Mouse (Mus musculus): Measurements from ENCODE around the gene Cacna1c. TPM values are rescaled to one million over a fixed set of nuclear protein-coding genes. Genes with fewer than 3 reads are reported as not detected.
A peak's percentile ranks its signal among the peaks of the same experiment; 100 is the strongest.

Cacna1c gene
- polyA plus RNA-seq, 1 experiment from 2014 or later: 8.7 TPM

DNA sequence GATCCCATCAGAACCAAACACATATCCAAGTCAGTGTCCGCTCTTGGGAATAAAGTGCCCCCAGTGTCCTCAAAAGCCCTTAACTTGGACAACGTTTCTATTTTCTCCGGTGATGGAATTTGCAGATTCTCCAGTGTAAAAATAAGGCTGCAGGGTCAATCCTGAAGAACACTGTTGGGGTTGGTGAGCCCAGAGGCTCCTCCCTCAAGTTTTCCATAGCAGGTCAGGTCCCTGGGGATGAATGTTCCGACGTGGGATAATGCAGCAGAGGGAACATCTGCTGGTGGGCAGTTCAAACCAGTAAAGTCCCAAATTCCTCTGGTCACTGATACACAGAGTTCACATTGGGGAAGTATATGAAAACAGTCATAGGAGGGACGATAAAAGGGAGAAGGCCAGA is 203.8 kb downstream of the Cacna1c start:
- no peak overlapping the region for H3K27ac ChIP-seq (replicated peaks; ENCODE audit: low read depth, low read length)
- WGBS: 86% methylated on average over 6 of the region's 6 CpGs
- ATAC-seq (ENCODE audit: insufficient number of reproducible peaks, low FRiP score, low TSS enrichment, low read depth) (no peak), DNase-seq (ENCODE audit: low spot score) (no peak)
- no peak overlapping the region for H3K4me3 ChIP-seq (ENCODE audit: low read depth, low read length)
- peaks cover 14% of the 10 kb centered on the region for H3K4me1 ChIP-seq (ENCODE audit: control insufficient read depth, insufficient read depth, low read length)
- H3K9ac ChIP-seq (ENCODE audit: low read length): no peak overlapping the region
- no peak overlapping the region for H3K4me2 ChIP-seq (ENCODE audit: low read depth, severe bottlenecking)
- no peaks in the 10 kb centered on the region for H3K9me3 ChIP-seq (ENCODE audit: control insufficient read depth, low read length)
- H3K36me3 ChIP-seq (ENCODE audit: control insufficient read depth, insufficient read depth, low read length): no peaks in the 10 kb centered on the region
- H3K27me3 ChIP-seq (ENCODE audit: control insufficient read depth, insufficient read depth, low read length): no peaks in the 10 kb centered on the region

DNA sequence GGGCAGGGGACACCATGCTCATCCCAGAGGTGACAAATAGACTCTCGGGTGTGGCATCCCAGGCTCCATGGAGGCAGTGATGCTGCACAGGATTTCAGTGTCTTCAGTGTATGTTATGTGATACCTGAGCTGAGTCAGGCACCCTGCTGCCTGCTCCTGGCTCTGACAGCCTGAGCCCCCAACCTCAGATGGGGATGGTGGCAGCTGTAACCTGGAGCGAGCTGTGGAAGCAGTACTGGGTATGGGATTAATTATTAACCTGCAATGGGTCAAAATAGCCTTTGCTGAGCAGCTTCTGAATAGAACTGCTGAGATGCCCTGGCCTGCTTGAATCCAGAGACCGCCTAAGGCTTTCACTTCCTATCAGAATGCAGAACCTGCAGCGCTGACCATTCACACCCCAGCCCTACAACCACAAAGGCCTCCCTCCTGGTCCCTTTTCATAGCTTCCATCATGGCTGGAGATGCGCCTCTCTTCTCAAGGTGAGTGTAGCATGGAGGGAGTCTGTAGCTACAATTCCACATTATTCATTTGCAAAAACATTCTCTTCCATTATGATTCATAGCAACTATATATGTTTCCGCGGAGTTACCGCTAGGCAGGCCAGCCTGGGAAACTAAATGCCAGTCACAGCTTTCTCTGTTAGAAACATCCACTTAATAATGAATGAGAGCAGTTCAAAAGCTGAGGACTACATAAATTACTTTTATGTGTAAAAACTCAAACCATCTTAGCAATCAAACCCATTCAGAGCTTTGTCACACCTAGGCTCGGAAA is 206.0 kb downstream of the Cacna1c start:
- 50% methylated on average over 9 of the region's 9 CpGs for WGBS
- no peak overlapping the region for H3K4me2 ChIP-seq (ENCODE audit: low read depth, severe bottlenecking)
- no peaks in the 10 kb centered on the region for H3K9me3 ChIP-seq (ENCODE audit: control insufficient read depth, low read length)
- ATAC-seq (ENCODE audit: insufficient number of reproducible peaks, low FRiP score, low TSS enrichment, low read depth) (peak; percentile 72; the same call in 1 of the 2 replicates), DNase-seq (ENCODE audit: low spot score) (peak; percentile 50)
- no peaks in the 10 kb centered on the region for H3K36me3 ChIP-seq (ENCODE audit: control insufficient read depth, insufficient read depth, low read length)
- 0 out of 2 replicates have a peak overlapping the region, but pooled peaks have one; percentile 1 for H3K27ac ChIP-seq (replicated peaks; ENCODE audit: low read depth, low read length)
- H3K27me3 ChIP-seq (ENCODE audit: control insufficient read depth, insufficient read depth, low read length): no peaks in the 10 kb centered on the region
- H3K4me3 ChIP-seq (ENCODE audit: low read depth, low read length): no peak overlapping the region
- peaks cover 14% of the 10 kb centered on the region for H3K4me1 ChIP-seq (ENCODE audit: control insufficient read depth, insufficient read depth, low read length)
- no peak overlapping the region for H3K9ac ChIP-seq (ENCODE audit: low read length)

DNA sequence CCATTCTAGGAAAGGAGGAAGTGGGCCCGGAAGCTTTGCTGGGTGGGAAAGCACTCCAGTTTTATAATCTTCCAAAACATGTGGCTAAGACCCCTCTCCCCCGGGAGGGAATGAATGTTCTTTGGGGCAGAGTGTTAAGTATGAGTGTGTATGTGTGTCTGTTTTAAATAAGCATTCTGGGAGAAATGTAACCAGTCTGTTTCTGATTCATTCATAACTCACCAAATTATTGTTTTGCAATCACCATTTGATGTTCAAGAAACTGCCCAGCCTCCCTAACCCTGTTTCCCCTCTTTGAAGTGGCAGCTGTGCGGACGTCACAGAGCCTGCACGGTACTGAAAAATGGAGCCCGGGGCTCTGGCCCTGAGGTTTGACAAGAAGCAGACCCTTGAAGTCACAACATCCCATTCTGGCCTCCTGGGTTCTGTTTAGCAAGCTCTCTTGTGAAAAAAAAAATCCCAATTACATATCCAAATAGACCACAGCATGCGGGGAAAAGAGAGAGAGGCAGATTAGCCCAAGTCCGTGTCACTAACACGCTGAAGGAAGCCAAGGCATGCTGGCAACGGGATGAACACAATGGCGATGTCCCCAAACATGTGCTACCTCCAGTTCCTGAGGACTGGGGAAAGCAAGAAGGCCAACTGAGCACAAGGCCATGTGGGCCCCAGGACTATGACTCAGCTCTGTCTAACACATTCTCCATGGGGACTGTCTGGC is 211.9 kb downstream of the Cacna1c start:
- Histone ChIP-seq H3K27me3 (ENCODE audit: control insufficient read depth, insufficient read depth, low read length) (no peaks in the 10 kb centered on the region), H3K36me3 (ENCODE audit: control insufficient read depth, insufficient read depth, low read length) (no peaks in the 10 kb centered on the region), H3K4me1 (ENCODE audit: control insufficient read depth, insufficient read depth, low read length) (peaks cover 43% of the 10 kb centered on the region), H3K27ac (replicated peaks; ENCODE audit: low read depth, low read length) (peak overlapping the region; percentile 77), H3K9ac (ENCODE audit: low read length) (no peak overlapping the region), H3K4me2 (ENCODE audit: low read depth, severe bottlenecking) (no peak overlapping the region), H3K4me3 (ENCODE audit: low read depth, low read length) (no peak overlapping the region), H3K9me3 (ENCODE audit: control insufficient read depth, low read length) (no peaks in the 10 kb centered on the region)
- WGBS: 22% methylated on average over 11 of the region's 11 CpGs
- peak; percentile 72 for ATAC-seq (ENCODE audit: insufficient number of reproducible peaks, low FRiP score, low TSS enrichment, low read depth)
- peak; percentile 83 for DNase-seq (ENCODE audit: low spot score)

DNA sequence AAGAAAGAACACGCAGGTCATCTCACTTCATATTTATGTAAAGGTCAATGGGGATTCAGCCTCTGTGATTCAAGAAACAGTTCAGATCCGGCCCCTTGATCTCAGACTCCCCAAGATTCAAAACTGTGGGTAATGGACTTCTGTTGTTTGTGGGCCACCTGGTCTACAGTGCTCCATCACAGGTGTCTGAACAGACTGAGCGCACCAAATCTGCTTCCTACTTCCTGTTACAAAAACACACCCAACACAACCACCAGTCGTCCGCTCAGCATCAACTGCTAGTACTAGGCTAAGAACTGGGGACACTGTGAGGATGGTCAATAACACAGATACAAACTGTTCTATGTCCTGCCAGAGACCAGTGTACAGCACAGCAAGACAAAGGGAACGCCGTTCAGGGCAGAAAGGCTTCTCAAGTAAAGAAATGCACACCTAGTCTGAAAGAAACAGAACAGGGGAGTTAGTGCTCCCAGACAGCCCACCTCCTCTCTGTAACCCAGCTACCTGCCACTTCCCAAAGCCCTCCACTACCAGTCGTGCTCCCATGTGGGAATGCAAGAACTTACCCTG is 212.7 kb downstream of the Cacna1c start:
- H3K9ac ChIP-seq (ENCODE audit: low read length): 0 out of 2 replicates have a peak overlapping the region, but pooled peaks have one; percentile 17
- DNase-seq (ENCODE audit: low spot score) (no peak), ATAC-seq (ENCODE audit: insufficient number of reproducible peaks, low FRiP score, low TSS enrichment, low read depth) (peak; percentile 71; the same call in 1 of the 2 replicates)
- no peaks in the 10 kb centered on the region for H3K27me3 ChIP-seq (ENCODE audit: control insufficient read depth, insufficient read depth, low read length)
- H3K4me3 ChIP-seq (ENCODE audit: low read depth, low read length): no peak overlapping the region
- H3K9me3 ChIP-seq (ENCODE audit: control insufficient read depth, low read length): no peaks in the 10 kb centered on the region
- no peaks in the 10 kb centered on the region for H3K36me3 ChIP-seq (ENCODE audit: control insufficient read depth, insufficient read depth, low read length)
- peak overlapping the region; percentile 77 for H3K27ac ChIP-seq (replicated peaks; ENCODE audit: low read depth, low read length)
- peaks cover 42% of the 10 kb centered on the region for H3K4me1 ChIP-seq (ENCODE audit: control insufficient read depth, insufficient read depth, low read length)
- H3K4me2 ChIP-seq (ENCODE audit: low read depth, severe bottlenecking): peak overlapping the region; percentile 10; the same call in 1 of the 2 replicates
- 73% methylated on average over 8 of the region's 8 CpGs for WGBS

DNA sequence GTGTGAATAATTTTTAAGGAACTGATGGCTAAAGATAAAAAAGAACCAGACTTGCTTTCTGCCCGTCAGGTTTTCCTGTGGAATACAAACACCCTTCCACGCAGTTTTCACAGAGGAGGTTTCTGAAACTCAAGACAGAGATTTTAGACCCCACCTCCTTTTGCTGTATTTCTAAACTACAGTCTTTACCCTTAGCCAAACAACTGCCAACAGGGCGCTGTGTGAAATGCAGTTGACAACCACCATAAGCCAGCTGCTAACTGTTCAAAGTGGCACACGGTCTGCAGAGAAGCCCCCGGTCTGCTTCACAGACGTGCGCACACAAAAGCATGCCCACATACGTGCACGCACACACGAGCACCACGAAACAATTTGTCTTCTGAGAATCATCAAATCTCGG is 216.0 kb downstream of the Cacna1c start:
- Histone ChIP-seq H3K9ac (ENCODE audit: low read length) (no peak overlapping the region), H3K4me2 (ENCODE audit: low read depth, severe bottlenecking) (peak overlapping the region; percentile 1; the same call in 1 of the 2 replicates), H3K4me1 (ENCODE audit: control insufficient read depth, insufficient read depth, low read length) (peaks cover 43% of the 10 kb centered on the region), H3K27ac (replicated peaks; ENCODE audit: low read depth, low read length) (peak overlapping the region; percentile 71; the same call in 1 of the 2 replicates), H3K9me3 (ENCODE audit: control insufficient read depth, low read length) (no peaks in the 10 kb centered on the region), H3K27me3 (ENCODE audit: control insufficient read depth, insufficient read depth, low read length) (no peaks in the 10 kb centered on the region), H3K36me3 (ENCODE audit: control insufficient read depth, insufficient read depth, low read length) (no peaks in the 10 kb centered on the region), H3K4me3 (ENCODE audit: low read depth, low read length) (no peak overlapping the region)
- DNase-seq (ENCODE audit: low spot score) (peak; percentile 41), ATAC-seq (ENCODE audit: insufficient number of reproducible peaks, low FRiP score, low TSS enrichment, low read depth) (no peak)
- WGBS: 41% methylated on average over 12 of the region's 12 CpGs

DNA sequence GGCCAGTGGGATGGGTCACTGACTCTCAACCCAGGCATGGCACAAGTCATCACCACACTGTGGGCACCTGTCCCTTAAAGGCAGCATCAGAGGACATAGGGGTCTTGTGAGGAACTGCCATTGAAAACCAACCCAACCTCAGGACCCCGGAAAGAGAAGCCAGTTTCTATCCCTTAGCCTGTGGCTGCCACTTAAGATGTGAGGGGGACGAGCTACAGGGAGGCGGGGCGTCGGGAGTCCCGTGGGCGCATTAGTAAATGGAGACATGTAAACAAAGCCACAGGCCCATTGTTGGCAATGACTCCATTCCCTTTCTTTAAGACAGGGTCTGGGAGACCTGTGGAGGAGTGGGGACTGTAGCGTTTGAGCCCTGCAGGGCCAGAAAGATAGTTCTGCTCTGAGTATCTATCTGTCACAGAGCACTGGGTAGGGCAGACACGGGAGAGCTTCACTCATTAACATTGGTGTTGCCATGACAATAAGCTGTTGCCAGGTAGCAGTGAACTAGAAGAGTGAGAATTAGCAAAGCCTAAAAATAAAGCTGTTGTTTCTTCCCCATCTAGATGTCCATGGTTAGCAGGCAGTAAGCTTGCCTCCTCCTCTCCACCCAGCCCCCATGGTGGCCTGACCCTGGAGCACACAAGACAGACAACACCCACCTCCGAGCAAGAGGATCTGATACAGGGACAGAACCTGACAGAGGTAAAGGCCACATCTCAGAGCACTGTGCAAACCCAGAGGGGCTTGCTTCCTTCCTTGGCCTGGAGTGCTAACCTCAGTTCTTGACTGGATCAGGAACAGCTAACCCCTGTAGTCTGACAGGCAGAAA is 218.6 kb downstream of the Cacna1c start:
- ATAC-seq (ENCODE audit: insufficient number of reproducible peaks, low FRiP score, low TSS enrichment, low read depth): no peak
- no peak overlapping the region for H3K27ac ChIP-seq (replicated peaks; ENCODE audit: low read depth, low read length)
- H3K4me2 ChIP-seq (ENCODE audit: low read depth, severe bottlenecking): no peak overlapping the region
- H3K4me3 ChIP-seq (ENCODE audit: low read depth, low read length): no peak overlapping the region
- H3K9ac ChIP-seq (ENCODE audit: low read length): no peak overlapping the region
- no peak for DNase-seq (ENCODE audit: low spot score)
- H3K4me1 ChIP-seq (ENCODE audit: control insufficient read depth, insufficient read depth, low read length): peaks cover 19% of the 10 kb centered on the region
- WGBS: 57% methylated on average over 10 of the region's 10 CpGs
- no peaks in the 10 kb centered on the region for H3K9me3 ChIP-seq (ENCODE audit: control insufficient read depth, low read length)
- H3K36me3 ChIP-seq (ENCODE audit: control insufficient read depth, insufficient read depth, low read length): no peaks in the 10 kb centered on the region
- no peaks in the 10 kb centered on the region for H3K27me3 ChIP-seq (ENCODE audit: control insufficient read depth, insufficient read depth, low read length)

DNA sequence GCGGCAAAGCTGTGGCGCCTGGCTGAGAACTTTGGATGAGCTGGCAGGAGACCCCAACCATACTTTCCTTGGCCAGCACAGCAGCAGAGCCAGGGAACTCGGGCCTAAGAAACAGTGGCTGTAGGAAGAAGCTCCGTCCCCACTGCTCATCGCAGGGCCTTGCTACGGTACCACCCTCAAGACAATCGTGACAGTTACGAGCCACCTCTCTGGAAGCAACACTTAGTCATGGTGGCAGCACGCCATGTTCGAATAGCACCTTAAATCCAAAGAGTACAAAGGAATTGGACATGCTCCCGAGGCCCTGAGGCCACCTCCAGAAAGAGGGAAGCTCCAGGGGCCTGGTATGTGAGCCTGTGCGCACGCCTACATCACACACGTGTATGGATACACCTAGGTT is 219.6 kb downstream of the Cacna1c start:
- Histone ChIP-seq H3K9me3 (ENCODE audit: control insufficient read depth, low read length) (no peaks in the 10 kb centered on the region), H3K9ac (ENCODE audit: low read length) (no peak overlapping the region), H3K4me3 (ENCODE audit: low read depth, low read length) (no peak overlapping the region), H3K36me3 (ENCODE audit: control insufficient read depth, insufficient read depth, low read length) (no peaks in the 10 kb centered on the region), H3K4me2 (ENCODE audit: low read depth, severe bottlenecking) (no peak overlapping the region; the same call in 1 of the 2 replicates), H3K4me1 (ENCODE audit: control insufficient read depth, insufficient read depth, low read length) (peaks cover 16% of the 10 kb centered on the region), H3K27me3 (ENCODE audit: control insufficient read depth, insufficient read depth, low read length) (no peaks in the 10 kb centered on the region), H3K27ac (replicated peaks; ENCODE audit: low read depth, low read length) (no peak overlapping the region)
- ATAC-seq (ENCODE audit: insufficient number of reproducible peaks, low FRiP score, low TSS enrichment, low read depth) (no peak), DNase-seq (ENCODE audit: low spot score) (no peak)
- 93% methylated on average over 14 of the region's 14 CpGs for WGBS

All from limb, embryonic 11.5 days (tissue).